Mouse (Mus musculus) cortical plate, adult 2 months (tissue): Measurements from ENCODE around the gene Bak1.

ENCODE experiments used
- CTCF ChIP-seq: fragments of 200-500 bp; IDR thresholded peaks from 2 replicates; pipeline ENCODE4 v1.5.1; 2011; ENCODE audit warnings: mild to moderate bottlenecking, control low read depth, low read length; ENCODE audit not compliant: insufficient read depth; ENCODE audit errors: extremely low read depth
- POLR2A ChIP-seq: fragments of 200-500 bp; IDR thresholded peaks from 2 replicates; pipeline ENCODE4 v1.6.1; 2011; ENCODE audit warnings: mild to moderate bottlenecking, low read length, control low read depth; ENCODE audit not compliant: insufficient read depth; ENCODE audit errors: extremely low read depth

GRCm38 (mm10) chr17:27071630-27072029 is 42.8 kb upstream of the Bak1 start:
- no peak for TF ChIP-seq CTCF
- TF ChIP-seq POLR2A, result no peak
